Mouse (Mus musculus) testis, adult 2 months (tissue): Measurements from ENCODE around the gene Rapgef5.

Experiments
- CTCF ChIP-seq: fragments of 200-500 bp; IDR thresholded peaks from 2 replicates; pipeline ENCODE4 v1.5.1; 2012; ENCODE audit warnings: low read depth, mild to moderate bottlenecking, inconsistent platforms, low read length, moderate library complexity; ENCODE audit not compliant: control insufficient read depth, insufficient read depth, insufficient replicate concordance
- POLR2A ChIP-seq: fragments of 200-500 bp; IDR thresholded peaks from 2 replicates; pipeline ENCODE4 v1.6.1; 2012; ENCODE audit warnings: low read depth, mild to moderate bottlenecking, inconsistent platforms, low read length, moderate library complexity; ENCODE audit not compliant: control insufficient read depth

- TF ChIP-seq CTCF (no peak), POLR2A (no peak)
Observed at GRCm38 (mm10) chr12:117686732-117687131, 170.5 kb downstream of the Rapgef5 start.
